ENCODE assay signal across 13 mouse cellular contexts in genomic region chr6:38845876-38846275, GRCm38 (mm10). TPM values are rescaled to one million over a fixed set of nuclear protein-coding genes. Genes with fewer than 3 reads are reported as not detected.
DNase-seq lines count a peak whose midpoint lies in the region; ATAC-seq and TF ChIP-seq lines count a peak whose summit lies in the region.
"Had no signal": no experiment of that assay in that cellular context is flagged by ENCODE, and none has a peak within 500 bp of the region (broad histone marks: within the 10 kb centered on the region; RNA-seq: fewer than 3 reads in every experiment).

No protein-coding gene starts in this region.

- TF ChIP-seq CTCF in heart, postnatal 0 days (IDR thresholded peaks at IDR 0.05; ENCODE audit: low read depth) = no peak
- no peak for TF ChIP-seq CTCF in heart, adult 2 months (IDR thresholded peaks at IDR 0.05)
- no peak for TF ChIP-seq CTCF in lung, postnatal 0 days (IDR thresholded peaks at IDR 0.05)
- TF ChIP-seq CTCF in lung, adult 2 months (IDR thresholded peaks at IDR 0.05; ENCODE audit: insufficient read depth, low read length) = no peak
- no peak for TF ChIP-seq CTCF in stomach, postnatal 0 days (IDR thresholded peaks at IDR 0.05; ENCODE audit: low read depth)

- H3K9me3 ChIP-seq in heart, postnatal 0 days (replicated peaks; ENCODE audit: control insufficient read depth, low read length) = no peaks in the 10 kb centered on the region
- no peaks in the 10 kb centered on the region for H3K9me3 ChIP-seq in lung, postnatal 0 days (ENCODE audit: low read length)
- H3K9me3 ChIP-seq in stomach, postnatal 0 days (ENCODE audit: control insufficient read depth, low read length) = no peaks in the 10 kb centered on the region
- H3K9me3 ChIP-seq in limb, embryonic 10.5 days (replicated peaks) = no peaks in the 10 kb centered on the region
- H3K9me3 ChIP-seq: intestine, embryonic 15.5 days; stomach, embryonic 15.5 days had no signal

- H3K36me3 ChIP-seq in heart, postnatal 0 days (replicated peaks; ENCODE audit: control insufficient read depth, insufficient read depth, low read length) = no peaks in the 10 kb centered on the region
- peaks cover 15% of the 10 kb centered on the region for H3K36me3 ChIP-seq in heart, adult 2 months (ENCODE audit: control insufficient read depth, insufficient read depth, low read length)
- H3K36me3 ChIP-seq in lung, postnatal 0 days (ENCODE audit: insufficient read depth, low read length) = no peaks in the 10 kb centered on the region
- no peaks in the 10 kb centered on the region for H3K36me3 ChIP-seq in stomach, postnatal 0 days (ENCODE audit: control insufficient read depth, insufficient read depth, low read length)
- H3K36me3 ChIP-seq in limb, embryonic 10.5 days = no peaks in the 10 kb centered on the region
- H3K36me3 ChIP-seq: intestine, embryonic 15.5 days; stomach, embryonic 15.5 days had no signal

- no peak overlapping the region for H3K4me2 ChIP-seq in heart, postnatal 0 days (ENCODE audit: low read depth, low read length)
- H3K4me2 ChIP-seq in lung, postnatal 0 days (replicated peaks; ENCODE audit: low read depth, low read length) = no peak overlapping the region
- no peak overlapping the region for H3K4me2 ChIP-seq in stomach, postnatal 0 days (replicated peaks; ENCODE audit: low read depth)
- H3K4me2 ChIP-seq: intestine, embryonic 15.5 days; midbrain, embryonic 11.5 days; stomach, embryonic 15.5 days had no signal

- peaks cover 72% of the 10 kb centered on the region for H3K4me1 ChIP-seq in heart, postnatal 0 days (ENCODE audit: control insufficient read depth, insufficient read depth)
- peaks cover 21% of the 10 kb centered on the region for H3K4me1 ChIP-seq in heart, adult 2 months (ENCODE audit: control insufficient read depth, insufficient read depth, low read length)
- peaks cover 22% of the 10 kb centered on the region; the same call in 1 of the 2 replicates for H3K4me1 ChIP-seq in lung, postnatal 0 days (ENCODE audit: insufficient read depth, low read depth, low read length)
- H3K4me1 ChIP-seq in lung, adult 2 months (ENCODE audit: control insufficient read depth, insufficient read depth, low read length) = peaks cover 41% of the 10 kb centered on the region
- H3K4me1 ChIP-seq in stomach, postnatal 0 days (replicated peaks; ENCODE audit: control insufficient read depth, insufficient read depth) = peaks cover 14% of the 10 kb centered on the region
- peaks cover 39% of the 10 kb centered on the region for H3K4me1 ChIP-seq in limb, embryonic 10.5 days

- no peak overlapping the region for H3K9ac ChIP-seq in heart, postnatal 0 days (replicated peaks; ENCODE audit: low read depth, low read length)
- no peak overlapping the region for H3K9ac ChIP-seq in heart, adult 2 months (ENCODE audit: low read depth, low read length)
- H3K9ac ChIP-seq in lung, postnatal 0 days (replicated peaks; ENCODE audit: low read depth) = no peak overlapping the region
- no peak overlapping the region for H3K9ac ChIP-seq in stomach, postnatal 0 days (ENCODE audit: low read length)
- H3K9ac ChIP-seq: intestine, embryonic 15.5 days; stomach, embryonic 15.5 days had no signal

- H3K27me3 ChIP-seq in heart, postnatal 0 days (ENCODE audit: control insufficient read depth, insufficient read depth, low read length) = no peaks in the 10 kb centered on the region
- no peaks in the 10 kb centered on the region for H3K27me3 ChIP-seq in heart, adult 2 months (ENCODE audit: control insufficient read depth, insufficient read depth, low read length)
- H3K27me3 ChIP-seq in lung, postnatal 0 days (replicated peaks; ENCODE audit: insufficient read depth, low read length) = no peaks in the 10 kb centered on the region
- H3K27me3 ChIP-seq in stomach, postnatal 0 days (ENCODE audit: control insufficient read depth, insufficient read depth, low read length) = no peaks in the 10 kb centered on the region
- H3K27me3 ChIP-seq in limb, embryonic 10.5 days (ENCODE audit: low read depth, poor library complexity, severe bottlenecking) = no peaks in the 10 kb centered on the region
- H3K27me3 ChIP-seq: CH12.LX; intestine, embryonic 15.5 days; stomach, embryonic 15.5 days had no signal

- TF ChIP-seq EP300 in heart, postnatal 0 days (IDR thresholded peaks at IDR 0.05; ENCODE audit: low read depth) = no peak
- TF ChIP-seq EP300 in heart, adult 2 months (IDR thresholded peaks at IDR 0.05; ENCODE audit: insufficient read depth, low read depth, low read length) = no peak
- TF ChIP-seq EP300 in lung, postnatal 0 days (IDR thresholded peaks at IDR 0.05) = no peak
- TF ChIP-seq EP300 in stomach, postnatal 0 days (optimal IDR thresholded peaks at IDR 0.05) = no peak

- DNase-seq in heart, postnatal 0 days (ENCODE audit: low spot score) = no peak
- no peak for DNase-seq in heart, adult 2 months
- DNase-seq in lung, postnatal 0 days (ENCODE audit: low spot score) = no peak
- DNase-seq in lung, adult 2 months = no peak
- DNase-seq in cerebellum, adult 9-10 months = peak; percentile 72
- DNase-seq in stomach, postnatal 0 days (ENCODE audit: low spot score) = no peak
- no peak for DNase-seq in limb, embryonic 10.5 days (ENCODE audit: low spot score)
- DNase-seq: heart, postnatal 14 days; thymus, postnatal 36 days had no signal

- 61% methylated on average over 5 of the region's 5 CpGs for WGBS in heart, postnatal 0 days
- WGBS in heart, adult 2 months = 68% methylated on average over 5 of the region's 5 CpGs
- WGBS in lung, postnatal 0 days = 51% methylated on average over 5 of the region's 5 CpGs
- WGBS in lung, adult 2 months = 50% methylated on average over 5 of the region's 5 CpGs
- WGBS in stomach, postnatal 0 days = 38% methylated on average over 5 of the region's 5 CpGs
- WGBS in limb, embryonic 10.5 days = 79% methylated on average over 5 of the region's 5 CpGs

- H3K79me2 ChIP-seq in heart, adult 2 months (replicated peaks; ENCODE audit: control insufficient read depth, insufficient read depth, low read length) = peaks cover 8% of the 10 kb centered on the region; the same call in 1 of the 2 replicates

- no peak overlapping the region for H3K4me3 ChIP-seq in heart, postnatal 0 days (ENCODE audit: low read depth, low read length)
- H3K4me3 ChIP-seq in heart, adult 2 months = no peak overlapping the region
- no peak overlapping the region for H3K4me3 ChIP-seq in lung, postnatal 0 days (ENCODE audit: low read depth, low read length)
- H3K4me3 ChIP-seq in lung, adult 2 months (replicated peaks; ENCODE audit: extremely low read depth, low read depth, low read length) = no peak overlapping the region
- H3K4me3 ChIP-seq in stomach, postnatal 0 days (ENCODE audit: low read depth, low read length) = no peak overlapping the region
- no peak overlapping the region for H3K4me3 ChIP-seq in limb, embryonic 10.5 days
- H3K4me3 ChIP-seq: intestine, embryonic 15.5 days; stomach, embryonic 15.5 days had no signal

- TF ChIP-seq POLR2A in heart, adult 2 months (IDR thresholded peaks at IDR 0.05; ENCODE audit: insufficient read depth, low read depth, low read length) = no peak
- no peak for TF ChIP-seq POLR2A in lung, adult 2 months (IDR thresholded peaks at IDR 0.05; ENCODE audit: borderline replicate concordance, extremely low read depth, low read depth, low read length)

- intact Hi-C loops in heart, adult 2 months (cut with DNase I) = no loop called here

- no peak for ATAC-seq in heart, postnatal 0 days (ENCODE audit: insufficient read depth, low read depth)
- peak; percentile 30; the same call in 1 of the 2 replicates for ATAC-seq in lung, postnatal 0 days
- peak; percentile 82 for ATAC-seq in stomach, postnatal 0 days (ENCODE audit: low FRiP score, low TSS enrichment)
- ATAC-seq: intestine, embryonic 15.5 days had no signal

- peak overlapping the region; percentile 63; the same call in 1 of the 2 replicates for H3K27ac ChIP-seq in heart, postnatal 0 days (ENCODE audit: low read depth)
- H3K27ac ChIP-seq in heart, adult 2 months = no peak overlapping the region
- 0 out of 2 replicates have a peak overlapping the region, but pooled peaks have one; percentile 7 for H3K27ac ChIP-seq in lung, postnatal 0 days (ENCODE audit: low read length)
- H3K27ac ChIP-seq in stomach, postnatal 0 days (replicated peaks) = no peak overlapping the region
- H3K27ac ChIP-seq in limb, embryonic 10.5 days = no peak overlapping the region
- H3K27ac ChIP-seq: intestine, embryonic 15.5 days; stomach, embryonic 15.5 days had no signal

RNA-seq across cellular contexts. Expression of gene Tbxas1, which starts 29.3 kb away (rescaled TPM):
- 0.77 and 1.6 TPM in 2 replicates for total RNA-seq in heart, postnatal 0 days (2014; rRNA removed; ENCODE audit: low replicate concordance)
- 0.64 and 0.74 TPM in 2 replicates for polyA plus RNA-seq in heart, postnatal 0 days (2015; fragmentation: Nextera tagmentation; extraction: Ambion mirVana)
- total RNA-seq in heart, adult 2 months (2021) = 1 to 10 TPM; 2.1 to 2.7 TPM
- 1.9 and 2.7 TPM in 2 replicates for polyA plus RNA-seq in heart, adult 2 months (2012; rRNA removed)
- 5.3 and 5.5 TPM in 2 replicates for polyA plus RNA-seq in lung, postnatal 0 days (2015; fragmentation: Nextera tagmentation; extraction: Ambion mirVana)
- 7.3 and 9.1 TPM in 2 replicates for polyA plus RNA-seq in lung, adult 2 months (2012; rRNA removed)
- 1.9 and 2.0 TPM in 2 replicates for polyA plus RNA-seq in stomach, postnatal 0 days (2015; fragmentation: Nextera tagmentation; extraction: Ambion mirVana)
- polyA plus RNA-seq in limb, embryonic 10.5 days (2016; fragmentation: Nextera tagmentation; extraction: Ambion mirVana) = 1.1 TPM in 2 replicates
- total RNA-seq: CH12.LX had no signal

RNA-seq across cellular contexts. Expression of gene Hipk2, which starts 30.1 kb away (rescaled TPM):
- 39.2 and 45.0 TPM in 2 replicates for total RNA-seq in heart, postnatal 0 days (2014; rRNA removed; ENCODE audit: low replicate concordance)
- 9.4 and 9.8 TPM in 2 replicates for polyA plus RNA-seq in heart, postnatal 0 days (2015; fragmentation: Nextera tagmentation; extraction: Ambion mirVana)
- 10 to 100 TPM; 91.0 to 98.5 TPM for total RNA-seq in heart, adult 2 months (2021)
- 35.9 and 51.3 TPM in 2 replicates for polyA plus RNA-seq in heart, adult 2 months (2012; rRNA removed)
- 18.4 and 23.0 TPM in 2 replicates for polyA plus RNA-seq in lung, postnatal 0 days (2015; fragmentation: Nextera tagmentation; extraction: Ambion mirVana)
- polyA plus RNA-seq in lung, adult 2 months (2012; rRNA removed) = 54.8 and 56.1 TPM in 2 replicates
- 13.7 and 13.9 TPM in 2 replicates for polyA plus RNA-seq in stomach, postnatal 0 days (2015; fragmentation: Nextera tagmentation; extraction: Ambion mirVana)
- polyA plus RNA-seq in limb, embryonic 10.5 days (2016; fragmentation: Nextera tagmentation; extraction: Ambion mirVana) = 20.6 and 21.8 TPM in 2 replicates

Comparison
In these comparisons a context has a peak if more than half of its experiments do, and no peak if none do; other contexts are left out.
1. H3K27ac ChIP-seq: peak in heart, postnatal 0 days (single experiment) and lung, postnatal 0 days (single experiment); none in heart, adult 2 months (single experiment), stomach, postnatal 0 days (single experiment) and limb, embryonic 10.5 days (single experiment).